Mouse (Mus musculus) forebrain, embryonic 10.5 days (tissue): ENCODE data around the gene Strip2. TPM values are rescaled to one million over a fixed set of nuclear protein-coding genes. Genes with fewer than 3 reads are reported as not detected.
A peak's percentile ranks its signal among the peaks of the same experiment; 100 is the strongest.

Source experiments
- DNase-seq: peaks from one replicate; pipeline ENCODE4 v3.0.0-alpha.2; 2017; ENCODE audit warnings: low spot score; ENCODE audit errors: extremely low spot score
- H3K27ac ChIP-seq: fragments of 300-500 bp; sonication (generic); 2 replicates; pipeline ENCODE4 v1.5.1; 2016; ENCODE audit warnings: mild to moderate bottlenecking
- H3K27me3 ChIP-seq: fragments of 300-500 bp; sonication (generic); 2 replicates; pipeline ENCODE4 v1.6.1; 2016; ENCODE audit warnings: mild to moderate bottlenecking; ENCODE audit not compliant: poor library complexity, severe bottlenecking
- H3K36me3 ChIP-seq: fragments of 300-500 bp; sonication (generic); replicated peaks from 2 replicates; pipeline ENCODE4 v1.6.1; 2016; ENCODE audit warnings: mild to moderate bottlenecking, moderate library complexity
- H3K4me1 ChIP-seq: fragments of 300-500 bp; sonication (generic); 2 replicates; pipeline ENCODE4 v1.6.1; 2016
- H3K4me3 ChIP-seq: fragments of 300-500 bp; sonication (generic); 2 replicates; pipeline ENCODE4 v1.5.1; 2016; ENCODE audit warnings: mild to moderate bottlenecking, moderate library complexity
- H3K9me3 ChIP-seq: fragments of 300-500 bp; sonication (generic); 2 replicates; pipeline ENCODE4 v1.6.1; 2016; ENCODE audit warnings: mild to moderate bottlenecking, moderate library complexity
- WGBS: fragments of 180-500 bp; shearing (Covaris S2); methylation state at CpG from one replicate; pipeline ENCODE4 v1.1.7; 2016; 5-methylcytosine and 5-hydroxymethylcytosine counted together
- microRNA-seq: library from miRNA; unstranded; fragments of <30 nt; microRNA quantifications from one replicate; pipeline ENCODE4, GENCODE M21; 2017
- polyA plus RNA-seq: library from polyadenylated mRNA; unstranded; fragments of >200 nt; fragmentation: Nextera tagmentation; extraction: Ambion mirVana; gene quantifications from 2 replicates; pipeline ENCODE4 v1.2.1, GENCODE M21; 2016

Strip2 gene
- polyA plus RNA-seq, 1 experiment from 2014 or later = 0.86 TPM

- peak overlapping the region; percentile 76 for H3K27ac ChIP-seq
- WGBS = under 1% methylated on average over 37 of the region's 37 CpGs
- no peaks in the 10 kb centered on the region for H3K36me3 ChIP-seq
- peak; percentile 74 for DNase-seq
- H3K4me3 ChIP-seq = peak overlapping the region; percentile 70
- peaks cover 21% of the 10 kb centered on the region for H3K27me3 ChIP-seq
- peaks cover 13% of the 10 kb centered on the region for H3K4me1 ChIP-seq
- no peaks in the 10 kb centered on the region; the same call in 1 of the 2 replicates for H3K9me3 ChIP-seq
Observed at GRCm38 (mm10) chr6:29985058-29985498, 68.3 kb downstream of the Strip2 start.

GRCm38 (mm10) chr6:29985504-29985903 is 68.7 kb downstream of the Strip2 start:
- Histone ChIP-seq H3K4me1 (peaks cover 13% of the 10 kb centered on the region), H3K4me3 (peak overlapping the region; percentile 70), H3K27ac (peak overlapping the region; percentile 76), H3K27me3 (peaks cover 21% of the 10 kb centered on the region), H3K9me3 (no peaks in the 10 kb centered on the region; the same call in 1 of the 2 replicates), H3K36me3 (no peaks in the 10 kb centered on the region)
- no peak for DNase-seq
- WGBS = 1% methylated on average over 14 of the region's 14 CpGs

GRCm38 (mm10) chr6:29985986-29986385 is 69.2 kb downstream of the Strip2 start:
- Histone ChIP-seq H3K9me3 (no peaks in the 10 kb centered on the region; the same call in 1 of the 2 replicates), H3K4me1 (peaks cover 13% of the 10 kb centered on the region)

GRCm38 (mm10) chr6:29987246-29987645 is 70.4 kb downstream of the Strip2 start:
- no peak for DNase-seq
- H3K27ac ChIP-seq = no peak overlapping the region
- WGBS = 53% methylated on average over 3 of the region's 3 CpGs
- no peaks in the 10 kb centered on the region; the same call in 1 of the 2 replicates for H3K9me3 ChIP-seq
- H3K4me3 ChIP-seq = no peak overlapping the region
- H3K4me1 ChIP-seq = peaks cover 13% of the 10 kb centered on the region
- H3K36me3 ChIP-seq = no peaks in the 10 kb centered on the region
- H3K27me3 ChIP-seq = peaks cover 21% of the 10 kb centered on the region

More at GRCm38 (mm10) chr6:29985986-29986385, 69.2 kb downstream of the Strip2 start:
- Histone ChIP-seq H3K27ac (no peak overlapping the region), H3K36me3 (no peaks in the 10 kb centered on the region), H3K4me3 (peak overlapping the region; percentile 70), H3K27me3 (peaks cover 21% of the 10 kb centered on the region)
- no peak for DNase-seq
- WGBS = 51% methylated on average over 6 of the region's 6 CpGs

GRCm38 (mm10) chr6:29998140-29998539 is 81.3 kb downstream of the Strip2 start:
- peaks cover 10% of the 10 kb centered on the region; the same call in 1 of the 2 replicates for H3K4me1 ChIP-seq
- no peaks in the 10 kb centered on the region for H3K9me3 ChIP-seq
- no peak overlapping the region for H3K4me3 ChIP-seq
- no peak overlapping the region for H3K27ac ChIP-seq
- no peak for DNase-seq
- WGBS = 80% methylated on average over 9 of the region's 9 CpGs
- H3K36me3 ChIP-seq = no peaks in the 10 kb centered on the region
- no peaks in the 10 kb centered on the region for H3K27me3 ChIP-seq

- Histone ChIP-seq H3K27ac (no peak overlapping the region), H3K4me3 (no peak overlapping the region), H3K36me3 (no peaks in the 10 kb centered on the region), H3K9me3 (no peaks in the 10 kb centered on the region), H3K27me3 (no peaks in the 10 kb centered on the region), H3K4me1 (peaks cover 10% of the 10 kb centered on the region; the same call in 1 of the 2 replicates)
- 71% methylated on average over 4 of the region's 4 CpGs for WGBS
- DNase-seq = no peak
Observed at GRCm38 (mm10) chr6:29998771-29999170, 82.0 kb downstream of the Strip2 start.

GRCm38 (mm10) chr6:30002628-30003027 is 85.8 kb downstream of the Strip2 start:
- Histone ChIP-seq H3K4me3 (no peak overlapping the region), H3K36me3 (no peaks in the 10 kb centered on the region), H3K27ac (no peak overlapping the region), H3K9me3 (0 out of 2 replicates have a peak, but pooled peaks cover 4% of the 10 kb centered on the region), H3K27me3 (no peaks in the 10 kb centered on the region), H3K4me1 (peaks cover 10% of the 10 kb centered on the region; the same call in 1 of the 2 replicates)
- no peak for DNase-seq
- 86% methylated on average over 9 of the region's 9 CpGs for WGBS

GRCm38 (mm10) chr6:30005851-30006250 is 89.0 kb downstream of the Strip2 start:
- Histone ChIP-seq H3K4me3 (no peak overlapping the region), H3K27ac (no peak overlapping the region), H3K36me3 (no peaks in the 10 kb centered on the region), H3K9me3 (0 out of 2 replicates have a peak, but pooled peaks cover 4% of the 10 kb centered on the region), H3K27me3 (no peaks in the 10 kb centered on the region), H3K4me1 (no peaks in the 10 kb centered on the region)
- 92% methylated on average over 1 of the region's 1 CpGs for WGBS
- DNase-seq = no peak

- no peaks in the 10 kb centered on the region for H3K27me3 ChIP-seq
Observed at GRCm38 (mm10) chr6:30009204-30009603, 92.4 kb downstream of the Strip2 start.

More at GRCm38 (mm10) chr6:30009204-30009603, 92.4 kb downstream of the Strip2 start:
- no peaks in the 10 kb centered on the region for H3K4me1 ChIP-seq
- 88% methylated on average over 7 of the region's 7 CpGs for WGBS
- no peaks in the 10 kb centered on the region for H3K36me3 ChIP-seq
- DNase-seq = no peak
- 0 out of 2 replicates have a peak, but pooled peaks cover 4% of the 10 kb centered on the region for H3K9me3 ChIP-seq
- no peak overlapping the region for H3K4me3 ChIP-seq
- H3K27ac ChIP-seq = no peak overlapping the region

Small RNAs within 50 kb of the gene (microRNA-seq; reads per million reads assigned to microRNA genes)
- gene Gm23049 = not detected

Other genes starting within 250 kb of the Strip2 start
- gene Tspan33, start 222.8 kb upstream of the Strip2 start, polyA plus RNA-seq = 11.5 and 13.3 TPM in 2 replicates
- 51.2 and 52.7 TPM in 2 replicates for gene Smo, start 181.5 kb upstream of the Strip2 start, polyA plus RNA-seq
- gene Ahcyl2, start 149.0 kb upstream of the Strip2 start, polyA plus RNA-seq = 13.5 and 15.1 TPM in 2 replicates
- 97.8 and 102 TPM in 2 replicates for gene Nrf1, start 131.0 kb downstream of the Strip2 start, polyA plus RNA-seq